Mouse (Mus musculus) heart, adult 2 months (tissue): Measurements from ENCODE around the gene Arhgap24.

ENCODE experiments used
- CTCF ChIP-seq: fragments of 200-600 bp; IDR thresholded peaks from 2 replicates; pipeline ENCODE4 v1.8.1; 2022; ENCODE audit warnings: antibody characterized with exemption, mild to moderate bottlenecking, moderate library complexity
- POLR2A ChIP-seq: fragments of 200-500 bp; IDR thresholded peaks from 2 replicates; pipeline ENCODE4 v1.6.1; 2011; ENCODE audit warnings: mild to moderate bottlenecking, low read depth, low read length, control low read depth; ENCODE audit not compliant: insufficient read depth

DNA sequence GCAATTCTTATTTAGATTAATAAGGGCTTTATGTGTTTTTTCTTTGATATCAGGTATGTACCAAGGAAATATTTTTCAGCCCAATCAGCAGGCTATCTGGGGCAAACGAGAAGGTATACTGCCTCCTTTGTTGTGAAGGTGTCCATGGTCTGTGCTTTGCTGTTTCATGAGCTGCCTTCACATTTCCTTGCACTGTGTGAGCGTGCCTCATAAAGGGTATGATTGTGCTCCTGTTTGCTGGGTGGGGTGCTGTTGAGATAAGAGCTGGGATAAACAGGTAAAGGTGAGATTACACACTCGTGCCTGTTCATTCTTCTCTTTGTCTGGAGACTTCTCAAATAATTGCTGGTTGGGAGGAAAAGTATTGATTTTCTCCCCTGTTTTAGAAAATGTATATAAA lies 320.3 kb downstream of the Arhgap24 start:
- no peak for TF ChIP-seq POLR2A
- no peak for TF ChIP-seq CTCF
